Mouse (Mus musculus) liver, embryonic 16.5 days (tissue): ENCODE results near the gene Dhcr7. TPM values are rescaled to one million over a fixed set of nuclear protein-coding genes. Genes with fewer than 3 reads are reported as not detected.

ENCODE experiments used
- ATAC-seq: fragments of 200-750 bp; cut with Nextera tagmentation; 2 replicates; pipeline ENCODE4 v1.8.0; 2017; ENCODE audit warnings: low read depth, mild to moderate bottlenecking, moderate number of reproducible peaks, moderate library complexity
- H3K27ac ChIP-seq: fragments of 300-500 bp; sonication (generic); 2 replicates; pipeline ENCODE4 v1.5.1; 2014; ENCODE audit warnings: mild to moderate bottlenecking, low read length
- H3K27me3 ChIP-seq: fragments of 300-500 bp; sonication (generic); 2 replicates; pipeline ENCODE4 v1.6.1; 2014; ENCODE audit warnings: low read depth, low read length, mixed read lengths; ENCODE audit not compliant: control insufficient read depth, insufficient read depth
- H3K36me3 ChIP-seq: fragments of 300-500 bp; sonication (generic); 2 replicates; pipeline ENCODE4 v1.6.1; 2014; ENCODE audit warnings: mild to moderate bottlenecking; ENCODE audit not compliant: control insufficient read depth, insufficient read depth
- H3K4me1 ChIP-seq: fragments of 300-500 bp; sonication (generic); 2 replicates; pipeline ENCODE4 v1.6.1; 2014; ENCODE audit warnings: low read depth, low read length, mixed read lengths; ENCODE audit not compliant: control insufficient read depth
- H3K4me2 ChIP-seq: fragments of 300-500 bp; sonication (generic); 2 replicates; pipeline ENCODE4 v1.6.1; 2014; ENCODE audit warnings: low read depth, low read length, mixed read lengths
- H3K4me3 ChIP-seq: fragments of 300-500 bp; sonication (generic); 2 replicates; pipeline ENCODE4 v1.5.1; 2014; ENCODE audit warnings: low read depth, mild to moderate bottlenecking, low read length
- H3K9ac ChIP-seq: fragments of 300-500 bp; sonication (generic); 2 replicates; pipeline ENCODE4 v1.6.1; 2014; ENCODE audit warnings: low read depth, low read length
- H3K9me3 ChIP-seq: fragments of 300-500 bp; sonication (generic); replicated peaks from 2 replicates; pipeline ENCODE4 v1.6.1; 2016; ENCODE audit warnings: low read length; ENCODE audit not compliant: control insufficient read depth
- WGBS: fragments of 180-500 bp; shearing (Covaris S2); extraction: QIAGEN DNeasy Blood & Tissue Kit; methylation state at CpG from one replicate; pipeline ENCODE4 v1.1.7; 2014; ENCODE audit not compliant: insufficient replicate concordance; 5-methylcytosine and 5-hydroxymethylcytosine counted together
- polyA plus RNA-seq: library from polyadenylated mRNA; unstranded; fragments of >200 nt; fragmentation: Nextera tagmentation; extraction: Ambion mirVana; gene quantifications from 2 replicates; pipeline ENCODE4 v1.2.1, GENCODE M21; 2015

Gene Dhcr7
- polyA plus RNA-seq: 59.4 and 76.8 TPM in 2 replicates

DNA sequence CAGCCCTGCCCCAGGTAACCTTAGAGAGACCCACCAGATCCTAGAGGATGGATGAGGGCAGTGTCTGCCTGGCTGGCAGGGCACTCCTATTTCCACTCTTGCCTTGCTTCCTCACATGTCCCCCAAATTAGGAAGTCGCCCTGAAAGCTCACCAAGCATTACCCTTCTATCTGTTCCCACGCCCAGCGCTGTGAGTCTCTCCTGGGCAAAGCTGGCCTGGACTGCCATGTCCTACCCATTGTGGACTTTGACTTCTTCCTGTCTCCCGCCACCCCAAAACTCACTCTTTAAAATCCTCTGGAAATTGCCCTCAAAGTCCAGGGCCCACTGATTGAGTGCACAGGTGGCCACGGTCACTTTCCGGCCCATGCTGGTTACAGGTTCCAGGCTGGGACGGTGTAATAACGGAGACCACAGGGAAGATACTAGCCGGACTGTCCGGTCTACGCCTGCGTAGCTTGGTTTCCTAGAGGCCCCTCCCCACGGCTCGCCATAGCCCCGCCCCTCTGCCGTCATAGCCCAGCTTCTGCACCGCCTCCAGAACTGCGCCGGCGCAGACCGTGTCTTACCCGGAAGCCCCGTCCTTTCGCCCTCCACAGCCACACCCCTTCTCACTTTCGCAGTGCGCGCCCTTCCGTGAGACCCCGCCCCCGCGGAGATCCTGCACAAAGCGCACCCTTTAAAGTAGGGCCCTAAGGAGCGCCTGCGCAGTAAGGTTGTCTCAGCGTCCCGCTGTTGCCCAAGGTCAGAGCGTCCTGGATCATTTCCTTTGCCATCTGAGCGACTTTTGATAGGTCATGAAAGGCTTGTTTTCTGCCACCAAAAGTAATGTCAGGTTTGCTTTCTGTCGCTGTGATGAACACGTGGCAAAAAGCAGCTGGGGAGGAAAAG is at the start of gene Dhcr7, which contains the start of gene Nadsyn1:
Gene Dhcr7, plus strand, starts transcription at position 771 of the 891 bp plus-strand sequence.
Gene Nadsyn1, minus strand, starts transcription at position 475 of the 891 bp plus-strand sequence.
- Histone ChIP-seq H3K4me1 (peaks cover 17% of the 10 kb centered on the region), H3K4me3 (peak within 1 kb of the TSS; percentile 71), H3K27ac (peak within 1 kb of the TSS; percentile 57), H3K9ac (peak within 1 kb of the TSS; percentile 71), H3K36me3 (peaks cover 4% of the 10 kb centered on the region; the same call in 1 of the 2 replicates), H3K4me2 (peak within 1 kb of the TSS; percentile 80), H3K27me3 (no peaks in the 10 kb centered on the region), H3K9me3 (no peaks in the 10 kb centered on the region)
- peak; percentile 96 for ATAC-seq
- under 1% methylated on average over 39 of the region's 40 CpGs for WGBS

DNA sequence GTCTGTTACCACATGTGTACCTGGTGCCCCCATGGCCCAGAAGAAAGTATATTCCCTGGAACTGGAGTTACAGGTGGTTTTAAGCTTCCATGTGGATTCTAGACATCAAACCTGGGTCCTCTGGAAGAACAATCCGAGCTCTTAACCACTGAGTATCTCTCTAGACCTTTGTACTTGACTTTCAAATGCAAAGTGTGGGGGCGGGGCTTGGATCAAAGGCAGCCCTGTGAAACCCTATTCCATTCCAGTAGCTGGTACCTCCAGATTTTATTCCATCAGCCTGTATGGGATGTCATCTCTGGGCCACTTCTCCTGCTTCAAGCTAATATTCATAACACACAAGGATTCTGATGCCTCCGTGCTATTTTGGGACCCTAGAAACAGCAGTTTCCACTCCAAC is 46.8 kb upstream of the Dhcr7 start:
- Histone ChIP-seq H3K4me1 (no peaks in the 10 kb centered on the region), H3K4me2 (no peak overlapping the region), H3K27ac (no peak overlapping the region), H3K9ac (no peak overlapping the region), H3K27me3 (no peaks in the 10 kb centered on the region), H3K9me3 (no peaks in the 10 kb centered on the region), H3K36me3 (no peaks in the 10 kb centered on the region), H3K4me3 (no peak overlapping the region)
- 29% methylated on average over 3 of the region's 3 CpGs for WGBS
- ATAC-seq: peak; percentile 69

- no peaks in the 10 kb centered on the region for H3K36me3 ChIP-seq
- H3K27me3 ChIP-seq: no peaks in the 10 kb centered on the region
- no peaks in the 10 kb centered on the region for H3K9me3 ChIP-seq
- H3K27ac ChIP-seq: no peak overlapping the region
- no peak overlapping the region for H3K9ac ChIP-seq
- WGBS: 28% methylated on average over 2 of the region's 2 CpGs
- no peak overlapping the region for H3K4me2 ChIP-seq
- H3K4me3 ChIP-seq: no peak overlapping the region
- no peaks in the 10 kb centered on the region for H3K4me1 ChIP-seq
- no peak for ATAC-seq
Observed at GRCm38 (mm10) chr7:143777375-143777774, 45.6 kb upstream of the Dhcr7 start.

GRCm38 (mm10) chr7:143783378-143783995 is 39.5 kb upstream of the Dhcr7 start:
- Histone ChIP-seq H3K27ac (no peak overlapping the region), H3K4me1 (no peaks in the 10 kb centered on the region; the same call in 1 of the 2 replicates), H3K9me3 (no peaks in the 10 kb centered on the region), H3K9ac (peak overlapping the region; percentile 12; the same call in 1 of the 2 replicates), H3K4me3 (peak overlapping the region; percentile 52), H3K36me3 (no peaks in the 10 kb centered on the region), H3K4me2 (peak overlapping the region; percentile 57), H3K27me3 (no peaks in the 10 kb centered on the region)
- ATAC-seq: no peak; the same call in 1 of the 2 replicates
- WGBS: 15% methylated on average over 6 of the region's 6 CpGs

GRCm38 (mm10) chr7:143783996-143784829 is 38.7 kb upstream of the Dhcr7 start, which contains the start of gene Mrgpre:
Gene Mrgpre (minus strand): TSS chr7:143784500.
- Histone ChIP-seq H3K4me1 (no peaks in the 10 kb centered on the region; the same call in 1 of the 2 replicates), H3K36me3 (no peaks in the 10 kb centered on the region), H3K9me3 (no peaks in the 10 kb centered on the region), H3K4me2 (peak within 1 kb of the TSS; percentile 57), H3K9ac (peak within 1 kb of the TSS; percentile 12; the same call in 1 of the 2 replicates), H3K4me3 (peak within 1 kb of the TSS; percentile 52), H3K27me3 (no peaks in the 10 kb centered on the region), H3K27ac (no peak within 1 kb of the TSS)
- ATAC-seq: peak; percentile 69
- 6% methylated on average over 21 of the region's 21 CpGs for WGBS

DNA sequence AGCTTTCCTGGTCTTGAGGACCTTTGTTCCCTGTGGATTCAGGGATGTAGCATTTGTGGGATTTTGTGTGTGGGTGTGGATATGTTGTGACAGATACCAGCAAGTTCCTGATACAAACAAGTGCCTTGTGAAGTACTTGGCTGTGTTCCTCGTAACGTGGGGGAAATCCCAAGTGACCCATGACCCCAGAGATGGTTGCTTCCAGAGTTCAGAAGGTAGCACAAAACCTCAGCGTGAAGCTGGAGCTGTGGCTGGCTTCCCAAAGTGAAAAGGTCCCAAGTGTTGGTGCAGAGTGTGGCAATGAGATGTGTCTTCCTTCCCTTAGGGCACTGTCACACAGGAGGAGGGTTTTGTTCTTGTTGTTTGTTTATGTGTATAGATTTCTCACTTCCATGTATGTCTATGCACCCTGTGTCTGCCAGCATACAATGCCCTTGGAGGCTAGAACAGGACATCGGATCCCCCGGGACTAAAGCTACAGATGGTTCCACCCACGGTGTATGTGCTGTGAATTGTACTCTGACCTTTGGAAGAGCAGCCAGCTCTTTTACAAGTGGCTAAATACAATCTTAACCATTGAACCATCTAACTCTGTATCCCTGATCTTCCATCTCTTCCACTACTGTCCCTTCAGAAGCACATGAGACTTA is 30.5 kb upstream of the Dhcr7 start:
- no peak overlapping the region for H3K4me2 ChIP-seq
- peak; percentile 66 for ATAC-seq
- H3K36me3 ChIP-seq: peaks cover 4% of the 10 kb centered on the region; the same call in 1 of the 2 replicates
- H3K9ac ChIP-seq: no peak overlapping the region
- 57% methylated on average over 6 of the region's 6 CpGs for WGBS
- H3K27ac ChIP-seq: peak overlapping the region; percentile 66
- no peaks in the 10 kb centered on the region; the same call in none of the 2 replicates for H3K4me1 ChIP-seq
- no peak overlapping the region for H3K4me3 ChIP-seq
- no peaks in the 10 kb centered on the region for H3K9me3 ChIP-seq
- no peaks in the 10 kb centered on the region for H3K27me3 ChIP-seq

DNA sequence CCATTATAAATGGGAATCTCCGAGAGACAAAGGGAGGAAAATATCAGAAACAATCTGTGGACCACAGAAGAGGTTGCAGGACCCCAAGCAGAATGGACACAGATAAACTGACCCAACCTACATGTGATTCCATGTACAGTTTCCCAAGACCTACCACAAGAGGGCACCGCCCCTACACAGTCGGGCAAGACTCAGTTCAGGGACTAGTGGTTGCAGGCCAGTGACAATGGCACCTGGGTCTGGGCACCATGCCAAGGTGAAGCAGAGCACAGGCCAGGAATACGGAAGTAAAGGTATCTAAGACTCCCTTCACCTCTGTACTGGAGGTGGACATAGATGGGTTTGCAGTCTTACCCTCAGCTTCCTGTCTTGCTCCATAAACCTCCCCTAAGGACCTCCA is 29.8 kb upstream of the Dhcr7 start:
- H3K4me1 ChIP-seq: no peaks in the 10 kb centered on the region; the same call in none of the 2 replicates
- no peak overlapping the region for H3K9ac ChIP-seq
- no peaks in the 10 kb centered on the region for H3K9me3 ChIP-seq
- peak; percentile 61 for ATAC-seq
- no peak overlapping the region for H3K4me3 ChIP-seq
- whole genome bisulfite sequencing: 40% methylated on average over 4 of the region's 4 CpGs
- H3K27ac ChIP-seq: 0 out of 2 replicates have a peak overlapping the region, but pooled peaks have one; percentile 34
- H3K27me3 ChIP-seq: no peaks in the 10 kb centered on the region
- H3K36me3 ChIP-seq: peaks cover 4% of the 10 kb centered on the region
- no peak overlapping the region for H3K4me2 ChIP-seq

DNA sequence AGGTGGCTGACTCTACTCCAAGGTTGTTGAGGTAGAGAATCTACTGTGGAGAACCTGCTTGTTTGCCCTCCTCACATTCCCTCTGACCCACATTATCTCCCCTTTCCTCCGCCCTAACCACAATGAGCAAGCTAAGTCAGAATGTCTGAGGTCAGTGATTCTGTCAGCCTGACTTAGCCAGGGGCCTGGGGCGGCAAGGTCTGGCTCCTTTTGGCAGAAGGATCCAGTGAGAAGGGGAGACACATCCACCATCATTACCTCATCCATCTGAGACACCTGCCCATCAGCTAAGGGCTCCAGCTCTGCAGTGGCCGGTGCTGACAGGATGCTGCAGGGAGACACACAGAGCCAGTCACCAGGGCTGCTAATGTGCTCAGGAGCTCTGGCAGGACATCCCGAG is 24.2 kb upstream of the Dhcr7 start:
- Histone ChIP-seq H3K27ac (no peak overlapping the region), H3K27me3 (no peaks in the 10 kb centered on the region), H3K36me3 (peaks cover 11% of the 10 kb centered on the region), H3K4me1 (no peaks in the 10 kb centered on the region), H3K9me3 (no peaks in the 10 kb centered on the region), H3K4me2 (no peak overlapping the region), H3K4me3 (no peak overlapping the region), H3K9ac (no peak overlapping the region)
- WGBS: 63% methylated on average over 4 of the region's 4 CpGs
- no peak for ATAC-seq
